Mouse (Mus musculus): ENCODE results near the gene Uba7. TPM values are rescaled to one million over a fixed set of nuclear protein-coding genes. Genes with fewer than 3 reads are reported as not detected.
A peak's percentile ranks its signal among the peaks of the same experiment; 100 is the strongest.

Gene Uba7
- total and polyA plus RNA-seq, 3 experiments = 18.1 to 44.1 TPM; not detected in 1

- Histone ChIP-seq H3K27me3 (ENCODE audit: control insufficient read depth in 1 of 2, insufficient read depth in 2 of 2, low read length in 2 of 2) (no peaks in the 10 kb centered on the region), H3K9ac (ENCODE audit: control insufficient read depth, low read depth, low read length, poor library complexity, severe bottlenecking) (no peak overlapping the region), H3K4me1 (ENCODE audit: control insufficient read depth in 1 of 2, insufficient read depth in 2 of 2, low read length in 2 of 2) (no peaks in the 10 kb centered on the region), H3K27ac (ENCODE audit: control insufficient read depth, low read depth, low read length) (no peak overlapping the region), H3K4me3 (ENCODE audit: control insufficient read depth in 1 of 2, insufficient read depth in 1 of 2, low read depth in 2 of 2, low read length in 2 of 2) (no peak overlapping the region), H3K79me2 (ENCODE audit: control insufficient read depth, insufficient read depth, low read length, poor library complexity) (peaks cover 6% of the 10 kb centered on the region; the same call in 1 of the 2 replicates), H3K36me3 (ENCODE audit: control insufficient read depth in 1 of 2, insufficient read depth in 2 of 2, low read length in 2 of 2) (peaks cover 0 to 26% of the 10 kb centered on the region in 2 experiments; a peak in 2 of 4 replicates), H3K9me3 (replicated peaks; ENCODE audit: insufficient read depth, low read length) (no peaks in the 10 kb centered on the region)
- no peak for TF ChIP-seq ZC3H11A (IDR thresholded peaks at IDR 0.05; ENCODE audit: low read depth, low read length)
- no peak for TF ChIP-seq ZNF384 (IDR thresholded peaks at IDR 0.05; ENCODE audit: low read depth, low read length)
- no peak for TF ChIP-seq BHLHE40 (IDR thresholded peaks at IDR 0.05; ENCODE audit: borderline replicate concordance, low read depth, low read length)
- TF ChIP-seq NELFE (IDR thresholded peaks at IDR 0.05; ENCODE audit: low read depth, low read length) = no peak
- TF ChIP-seq POLR2AphosphoS5 (IDR thresholded peaks at IDR 0.05; ENCODE audit: borderline replicate concordance, low read depth, low read length) = no peak
- no peak for TF ChIP-seq RCOR1 (IDR thresholded peaks at IDR 0.05; ENCODE audit: low read depth, low read length)
- TF ChIP-seq POLR2A (IDR thresholded peaks at IDR 0.05; ENCODE audit: control insufficient read depth in 1 of 2, insufficient read depth in 1 of 2, low read depth in 1 of 2, low read length in 2 of 2, poor library complexity in 1 of 2) = no peak
- no peak for TF ChIP-seq KAT2A (conservative IDR thresholded peaks at IDR 0.05; ENCODE audit: low read depth, low read length)
- no peak for TF ChIP-seq SIN3A (IDR thresholded peaks at IDR 0.05; ENCODE audit: low read length)
- no peak for TF ChIP-seq NRF1 (IDR thresholded peaks at IDR 0.05; ENCODE audit: insufficient read depth, low read depth, low read length, poor library complexity, severe bottlenecking)
- no peak for DNase-seq (ENCODE audit: low read depth, low spot score)
Observed at GRCm38 (mm10) chr9:108023216-108023615, 47.9 kb downstream of the Uba7 start.

- no peaks in the 10 kb centered on the region for H3K9me3 ChIP-seq (replicated peaks; ENCODE audit: insufficient read depth, low read length)
- no peaks in the 10 kb centered on the region for H3K27me3 ChIP-seq (ENCODE audit: control insufficient read depth in 1 of 2, insufficient read depth in 2 of 2, low read length in 2 of 2)
- H3K4me3 ChIP-seq (ENCODE audit: control insufficient read depth in 1 of 2, insufficient read depth in 1 of 2, low read depth in 2 of 2, low read length in 2 of 2) = no peak overlapping the region
- H3K27ac ChIP-seq (ENCODE audit: control insufficient read depth, low read depth, low read length) = no peak overlapping the region
- H3K79me2 ChIP-seq (ENCODE audit: control insufficient read depth, insufficient read depth, low read length, poor library complexity) = peaks cover 1% of the 10 kb centered on the region; the same call in 1 of the 2 replicates
- no peaks in the 10 kb centered on the region for H3K4me1 ChIP-seq (ENCODE audit: control insufficient read depth in 1 of 2, insufficient read depth in 2 of 2, low read length in 2 of 2)
- DNase-seq (ENCODE audit: low read depth, low spot score) = peak; percentile 32
- no peak for TF ChIP-seq HCFC1 (IDR thresholded peaks at IDR 0.05; ENCODE audit: low read depth, low read length)
- no peak for TF ChIP-seq USF2 (IDR thresholded peaks at IDR 0.05; ENCODE audit: borderline replicate concordance in 1 of 2, insufficient read depth in 1 of 2, low read depth in 1 of 2, low read length in 2 of 2)
- no peak for TF ChIP-seq POLR2AphosphoS5 (IDR thresholded peaks at IDR 0.05; ENCODE audit: borderline replicate concordance, low read depth, low read length)
- TF ChIP-seq GABPA (IDR thresholded peaks at IDR 0.05; ENCODE audit: low read depth, low read length) = no peak
- peak; percentile 33 for TF ChIP-seq RAD21 (IDR thresholded peaks at IDR 0.05; ENCODE audit: low read depth, low read length)
- TF ChIP-seq SMC3 (IDR thresholded peaks at IDR 0.05; ENCODE audit: low read depth, low read length) = peak; percentile 42
- no peak for TF ChIP-seq ELF1 (IDR thresholded peaks at IDR 0.05; ENCODE audit: low read depth, low read length)
- TF ChIP-seq CTCF (IDR thresholded peaks at IDR 0.05 in 2 of 3, conservative IDR thresholded peaks at IDR 0.05 in 1 of 3; ENCODE audit: control insufficient read depth in 1 of 3, insufficient read depth in 1 of 3, low read depth in 2 of 3, low read length in 3 of 3, poor library complexity in 1 of 3, severe bottlenecking in 1 of 3) = peak in 1 of 3 experiments; percentile 49; a peak in 2 of 6 replicates
- no peak for TF ChIP-seq MYB (IDR thresholded peaks at IDR 0.05; ENCODE audit: low read depth, low read length)
- no peak overlapping the region for H3K9ac ChIP-seq (ENCODE audit: control insufficient read depth, low read depth, low read length, poor library complexity, severe bottlenecking)
- peaks cover 0 to 29% of the 10 kb centered on the region in 2 experiments; a peak in 2 of 4 replicates for H3K36me3 ChIP-seq (ENCODE audit: control insufficient read depth in 1 of 2, insufficient read depth in 2 of 2, low read length in 2 of 2)
Observed at GRCm38 (mm10) chr9:108026584-108026983, 51.3 kb downstream of the Uba7 start.

All from MEL (cell line).